Mouse (Mus musculus): ENCODE measurements around the gene B4galt5.

The B4galt5 gene

GRCm38 (mm10) chr2:167358499-167358898 is 9.5 kb upstream of the B4galt5 start:
- DNase-seq (ENCODE audit: low read depth, low spot score) = no peak

GRCm38 (mm10) chr2:167356885-167357284 is 7.9 kb upstream of the B4galt5 start:
- DNase-seq (ENCODE audit: low read depth, low spot score) = no peak

- no peak for DNase-seq (ENCODE audit: low read depth, low spot score)
Observed at GRCm38 (mm10) chr2:167354611-167355165, 5.7 kb upstream of the B4galt5 start.

GRCm38 (mm10) chr2:167354046-167354445 is 5.1 kb upstream of the B4galt5 start:
- DNase-seq (ENCODE audit: low read depth, low spot score) = no peak

- DNase-seq (ENCODE audit: low read depth, low spot score) = no peak
Observed at GRCm38 (mm10) chr2:167352496-167352895, 3.5 kb upstream of the B4galt5 start.

- no peak for DNase-seq (ENCODE audit: low read depth, low spot score)
Observed at GRCm38 (mm10) chr2:167351371-167351951, 2.5 kb upstream of the B4galt5 start.

GRCm38 (mm10) chr2:167350126-167350650 is 1.2 kb upstream of the B4galt5 start:
- no peak for DNase-seq (ENCODE audit: low read depth, low spot score)

- peak; percentile 76 for DNase-seq (ENCODE audit: low read depth, low spot score)
Observed at GRCm38 (mm10) chr2:167349283-167349936, 427 bp upstream of the B4galt5 start.

GRCm38 (mm10) chr2:167347991-167348375 is 1.0 kb downstream of the B4galt5 start:
- no peak for DNase-seq (ENCODE audit: low read depth, low spot score)

- DNase-seq (ENCODE audit: low read depth, low spot score) = no peak
Observed at GRCm38 (mm10) chr2:167347361-167347760, 1.6 kb downstream of the B4galt5 start.

- no peak for DNase-seq (ENCODE audit: low read depth, low spot score)
Observed at GRCm38 (mm10) chr2:167345508-167346164, 3.3 kb downstream of the B4galt5 start.

- no peak for DNase-seq (ENCODE audit: low read depth, low spot score)
Observed at GRCm38 (mm10) chr2:167344871-167345507, 4.0 kb downstream of the B4galt5 start.

GRCm38 (mm10) chr2:167343369-167344140 is 5.4 kb downstream of the B4galt5 start:
- DNase-seq (ENCODE audit: low read depth, low spot score) = peak; percentile 86

- no peak for DNase-seq (ENCODE audit: low read depth, low spot score)
Observed at GRCm38 (mm10) chr2:167342876-167343275, 6.1 kb downstream of the B4galt5 start.

GRCm38 (mm10) chr2:167337580-167337979 is 11.4 kb downstream of the B4galt5 start:
- DNase-seq (ENCODE audit: low read depth, low spot score) = no peak

GRCm38 (mm10) chr2:167337214-167337512 is 11.8 kb downstream of the B4galt5 start:
- DNase-seq (ENCODE audit: low read depth, low spot score) = no peak

- no peak for DNase-seq (ENCODE audit: low read depth, low spot score)
Observed at GRCm38 (mm10) chr2:167336384-167337213, 12.4 kb downstream of the B4galt5 start.

- no peak for DNase-seq (ENCODE audit: low read depth, low spot score)
Observed at GRCm38 (mm10) chr2:167335066-167335465, 13.9 kb downstream of the B4galt5 start.

GRCm38 (mm10) chr2:167334312-167334711 is 14.7 kb downstream of the B4galt5 start:
- no peak for DNase-seq (ENCODE audit: low read depth, low spot score)

GRCm38 (mm10) chr2:167333450-167333849 is 15.5 kb downstream of the B4galt5 start:
- DNase-seq (ENCODE audit: low read depth, low spot score) = no peak

Data from c-Kit-negative CD71-positive TER-119-positive erythroid progenitor cells, embryonic 14.5 days (primary cell).